Comparison of ENCODE assay signal across 15 mouse cellular contexts in genomic region chr3:39396672-39397071, GRCm38 (mm10).
"Had no signal": no experiment of that assay in that cellular context is flagged by ENCODE, and none has a peak within 500 bp of the region (broad histone marks: within the 10 kb centered on the region; RNA-seq: fewer than 3 reads in every experiment).

No protein-coding gene starts in this region.

- H3K36me3 ChIP-seq: neural tube, embryonic 12.5 days; stomach, embryonic 15.5 days had no signal

- H3K4me2 ChIP-seq: neural tube, embryonic 12.5 days; stomach, embryonic 15.5 days had no signal

- H3K4me1 ChIP-seq: neural tube, embryonic 12.5 days had no signal

- H3K4me3 ChIP-seq: neural tube, embryonic 12.5 days; stomach, embryonic 15.5 days had no signal

- H3K9me3 ChIP-seq: neural tube, embryonic 12.5 days; stomach, embryonic 15.5 days had no signal

- H3K27ac ChIP-seq: neural tube, embryonic 12.5 days; stomach, embryonic 15.5 days; stomach, postnatal 0 days had no signal

- H3K9ac ChIP-seq: neural tube, embryonic 12.5 days; stomach, embryonic 15.5 days had no signal

- DNase-seq: retina, postnatal 1 day; right cerebral cortex, adult 18-20 months; right cerebral cortex, postnatal 14 days; right cerebral cortex, postnatal 25 days; right cerebral cortex, postnatal 4 days; spleen, adult 18-20 months; thymus, adult 18-20 months; thymus, adult 2 months; thymus, postnatal 14 days; thymus, postnatal 25 days; thymus, postnatal 36 days; thymus, postnatal 4 days had no signal

- H3K27me3 ChIP-seq: neural tube, embryonic 12.5 days; stomach, embryonic 15.5 days had no signal
